In the genomic region with DNA sequence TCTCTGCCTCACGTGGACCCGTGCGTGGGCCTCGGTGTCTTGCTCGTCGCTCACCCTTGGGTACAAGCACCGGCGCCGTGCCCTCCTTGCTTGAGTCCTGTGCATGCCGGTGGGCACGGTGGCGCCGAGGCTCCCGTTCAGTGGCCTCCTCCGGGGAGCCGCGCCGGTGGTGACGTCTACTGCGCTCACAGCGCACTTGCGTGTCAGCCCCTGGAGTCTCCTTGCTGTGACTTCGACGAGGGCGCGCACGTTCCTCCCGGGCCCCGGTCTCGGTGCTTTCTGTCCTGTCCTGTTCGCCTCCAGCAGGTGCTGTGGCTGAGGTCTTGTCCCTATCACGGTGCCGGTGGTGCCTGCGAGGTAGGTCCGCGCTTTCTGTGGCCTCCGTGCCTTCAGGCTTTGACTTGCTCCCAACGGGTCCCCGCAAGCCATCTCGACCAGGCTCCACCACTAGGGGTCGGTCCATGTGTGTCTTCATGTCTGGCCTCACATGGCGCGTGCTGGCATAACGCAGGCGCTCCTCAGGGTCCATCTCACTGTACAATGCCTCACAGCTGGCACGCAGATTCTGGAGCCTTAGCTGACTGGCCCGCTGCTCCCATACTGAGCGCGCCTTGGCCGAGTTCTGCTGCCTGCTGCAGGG, we compare ENCODE assay signal across 7 mouse cellular contexts.
A peak's percentile ranks its signal among the peaks of the same experiment; 100 is the strongest.
DNase-seq lines count a peak whose midpoint lies in the region; ATAC-seq and TF ChIP-seq lines count a peak whose summit lies in the region.

No protein-coding gene starts in this region.

- no peak overlapping the region; the same call in 1 of the 2 replicates for H3K27ac ChIP-seq in ES-E14 (ENCODE audit: insufficient read depth, low read depth, low read length, poor library complexity, severe bottlenecking)
- H3K27ac ChIP-seq in forebrain, embryonic 14.5 days (ENCODE audit: low read depth, low read length), result no peak overlapping the region
- H3K27ac ChIP-seq in hindbrain, postnatal 0 days, result no peak overlapping the region
- H3K27ac ChIP-seq in limb, embryonic 14.5 days (replicated peaks; ENCODE audit: low read depth, low read length), result no peak overlapping the region
- no peak overlapping the region for H3K27ac ChIP-seq in midbrain, embryonic 13.5 days

- in situ Hi-C loops in ES-E14 (cut with MboI; ENCODE audit: low sequenced_read_pairs in 2 of 2, unreplicated experiment in 2 of 2), result no loop called here

- H3K27me3 ChIP-seq in forebrain, embryonic 14.5 days (replicated peaks; ENCODE audit: control insufficient read depth, insufficient read depth, low read length), result no peaks in the 10 kb centered on the region
- no peaks in the 10 kb centered on the region for H3K27me3 ChIP-seq in hindbrain, postnatal 0 days (ENCODE audit: insufficient read depth, low read length)
- H3K27me3 ChIP-seq in limb, embryonic 14.5 days (ENCODE audit: control insufficient read depth, insufficient read depth, low read length), result peaks cover 4% of the 10 kb centered on the region; the same call in 1 of the 2 replicates
- H3K27me3 ChIP-seq in midbrain, embryonic 13.5 days, result no peaks in the 10 kb centered on the region

- peaks cover 0 to 6% of the 10 kb centered on the region in 2 experiments; a peak in 1 of 4 replicates for H3K4me1 ChIP-seq in ES-E14 (ENCODE audit: control insufficient read depth in 2 of 2, insufficient read depth in 2 of 2, low read length in 2 of 2, poor library complexity in 1 of 2)
- H3K4me1 ChIP-seq in forebrain, embryonic 14.5 days (ENCODE audit: control insufficient read depth, insufficient read depth, low read length), result no peaks in the 10 kb centered on the region
- no peaks in the 10 kb centered on the region for H3K4me1 ChIP-seq in hindbrain, postnatal 0 days (ENCODE audit: insufficient read depth, low read length)
- no peaks in the 10 kb centered on the region for H3K4me1 ChIP-seq in limb, embryonic 14.5 days (ENCODE audit: control insufficient read depth, insufficient read depth, low read length)
- peaks cover 9% of the 10 kb centered on the region for H3K4me1 ChIP-seq in midbrain, embryonic 13.5 days (replicated peaks)

- peak; percentile 70 for TF ChIP-seq CTCF in hindbrain, postnatal 0 days (IDR thresholded peaks at IDR 0.05; ENCODE audit: low read depth)

- H3K9ac ChIP-seq in ES-E14 (ENCODE audit: insufficient read depth, low read depth, low read length, poor library complexity, severe bottlenecking), result peak overlapping the region; percentile 8; the same call in 1 of the 2 replicates
- 0 out of 2 replicates have a peak overlapping the region, but pooled peaks have one; percentile 5 for H3K9ac ChIP-seq in forebrain, embryonic 14.5 days (ENCODE audit: low read length)
- no peak overlapping the region for H3K9ac ChIP-seq in hindbrain, postnatal 0 days (replicated peaks; ENCODE audit: low read length)
- peak overlapping the region; percentile 25; the same call in 1 of the 2 replicates for H3K9ac ChIP-seq in limb, embryonic 14.5 days (ENCODE audit: low read depth, low read length, severe bottlenecking)
- no peak overlapping the region for H3K9ac ChIP-seq in midbrain, embryonic 13.5 days (replicated peaks)

- TF ChIP-seq POLR2A in limb, embryonic 14.5 days (IDR thresholded peaks at IDR 0.05; ENCODE audit: borderline replicate concordance, extremely low read depth, insufficient read depth, insufficient read length), result no peak

- WGBS in forebrain, embryonic 14.5 days, result 26% methylated on average over 50 of the region's 50 CpGs
- WGBS in hindbrain, postnatal 0 days, result 37% methylated on average over 50 of the region's 50 CpGs
- WGBS in limb, embryonic 14.5 days, result 30% methylated on average over 48 of the region's 50 CpGs
- 36% methylated on average over 50 of the region's 50 CpGs for WGBS in midbrain, embryonic 13.5 days

- ATAC-seq in forebrain, embryonic 14.5 days, result peak; percentile 75
- ATAC-seq in hindbrain, postnatal 0 days, result peak; percentile 65
- ATAC-seq in limb, embryonic 14.5 days (ENCODE audit: low FRiP score, low read depth), result 0 out of 2 replicates have a peak, but pooled peaks have one; percentile 41
- ATAC-seq in midbrain, embryonic 13.5 days, result peak; percentile 68

- no peaks in the 10 kb centered on the region for H3K9me3 ChIP-seq in ES-E14 (ENCODE audit: control insufficient read depth, insufficient read depth, low read depth, low read length)
- no peaks in the 10 kb centered on the region for H3K9me3 ChIP-seq in forebrain, embryonic 14.5 days (replicated peaks; ENCODE audit: control insufficient read depth, low read length)
- no peaks in the 10 kb centered on the region for H3K9me3 ChIP-seq in hindbrain, postnatal 0 days (ENCODE audit: low read length)
- no peaks in the 10 kb centered on the region for H3K9me3 ChIP-seq in limb, embryonic 14.5 days (ENCODE audit: control insufficient read depth, low read length)
- no peaks in the 10 kb centered on the region for H3K9me3 ChIP-seq in midbrain, embryonic 13.5 days

- peak; percentile 45 for DNase-seq in ES-E14 (ENCODE audit: low read depth, low spot score)
- DNase-seq in adrenal gland, postnatal 14 days, result peak; percentile 59
- DNase-seq in forebrain, embryonic 14.5 days (ENCODE audit: low spot score), result peak; percentile 61
- DNase-seq in hindbrain, postnatal 0 days (ENCODE audit: low spot score), result peak; percentile 70
- peak; percentile 19 for DNase-seq in limb, embryonic 14.5 days (ENCODE audit: low spot score)
- DNase-seq in spleen, postnatal 36 days (ENCODE audit: low spot score in 2 of 2), result peak; percentile 13

- peak overlapping the region in 1 of 2 experiments; percentile 40; a peak in 2 of 4 replicates for H3K4me3 ChIP-seq in ES-E14 (ENCODE audit: insufficient read depth in 1 of 2, low read depth in 1 of 2, low read length in 2 of 2, poor library complexity in 1 of 2, severe bottlenecking in 1 of 2)
- H3K4me3 ChIP-seq in forebrain, embryonic 14.5 days (ENCODE audit: low read depth, low read length), result peak overlapping the region; percentile 11
- no peak overlapping the region for H3K4me3 ChIP-seq in hindbrain, postnatal 0 days (ENCODE audit: low read length)
- H3K4me3 ChIP-seq in limb, embryonic 14.5 days (replicated peaks; ENCODE audit: low read length), result peak overlapping the region; percentile 25
- peak overlapping the region; percentile 8; the same call in 1 of the 2 replicates for H3K4me3 ChIP-seq in midbrain, embryonic 13.5 days (replicated peaks)

- no peaks in the 10 kb centered on the region for H3K36me3 ChIP-seq in ES-E14 (ENCODE audit: control insufficient read depth, insufficient read depth, low read length, poor library complexity, severe bottlenecking)
- peaks cover 17% of the 10 kb centered on the region for H3K36me3 ChIP-seq in forebrain, embryonic 14.5 days (ENCODE audit: control insufficient read depth, insufficient read depth, low read length)
- H3K36me3 ChIP-seq in hindbrain, postnatal 0 days (ENCODE audit: insufficient read depth, low read length), result peaks cover 11% of the 10 kb centered on the region; the same call in 1 of the 2 replicates
- no peaks in the 10 kb centered on the region for H3K36me3 ChIP-seq in limb, embryonic 14.5 days (ENCODE audit: control insufficient read depth, insufficient read depth, low read length)
- peaks cover 66% of the 10 kb centered on the region for H3K36me3 ChIP-seq in midbrain, embryonic 13.5 days

- H3K4me2 ChIP-seq in forebrain, embryonic 14.5 days (ENCODE audit: low read length), result peak overlapping the region; percentile 43
- H3K4me2 ChIP-seq in hindbrain, postnatal 0 days (ENCODE audit: low read depth, low read length), result peak overlapping the region; percentile 16; the same call in 1 of the 2 replicates
- peak overlapping the region; percentile 47 for H3K4me2 ChIP-seq in limb, embryonic 14.5 days (replicated peaks; ENCODE audit: low read depth, low read length, severe bottlenecking)
- H3K4me2 ChIP-seq in midbrain, embryonic 13.5 days (replicated peaks), result peak overlapping the region; percentile 42

TF ChIP-seq in ES-E14, 5 proteins besides CTCF, POLR2A, EP300 and RAD21:
- TF ChIP-seq HCFC1 (IDR thresholded peaks at IDR 0.05; ENCODE audit: borderline replicate concordance, insufficient read depth, low read length) (no peak), ZNF384 (IDR thresholded peaks at IDR 0.05; ENCODE audit: low read depth, low read length) (no peak), MAFK (IDR thresholded peaks at IDR 0.05; ENCODE audit: insufficient read depth, low read depth, low read length) (no peak), CHD2 (IDR thresholded peaks at IDR 0.05; ENCODE audit: low read depth, low read length) (no peak), ZC3H11A (IDR thresholded peaks at IDR 0.05; ENCODE audit: borderline replicate concordance, low read depth, low read length) (no peak)

Comparison
In these comparisons a context has a peak if more than half of its experiments do, and no peak if none do; other contexts are left out.
1. DNase-seq: peak in every context shown above with its lines; median percentile 70 in hindbrain, postnatal 0 days; 61 in forebrain, embryonic 14.5 days; 59 in adrenal gland, postnatal 14 days; 45 in ES-E14; 19 in limb, embryonic 14.5 days; 13 in spleen, postnatal 36 days.
2. H3K9ac ChIP-seq: peak in ES-E14 (single experiment), forebrain, embryonic 14.5 days (single experiment) and limb, embryonic 14.5 days (single experiment); none in hindbrain, postnatal 0 days (single experiment) and midbrain, embryonic 13.5 days (single experiment).
3. Peak in every context shown above with its lines, with median percentiles within 50 percentile points of each other: ATAC-seq and H3K4me2 ChIP-seq.